Mouse (Mus musculus): ENCODE measurements around the gene Gm44579.

- TF ChIP-seq POLR2A (IDR thresholded peaks at IDR 0.05; ENCODE audit: insufficient read depth, low read depth, low read length) (no peak), CTCF (IDR thresholded peaks at IDR 0.05) (no peak)
These were observed 4.8 kb upstream of the Gm44579 start for GRCm38 (mm10) chr15:98225610-98226009.

All from heart, adult 2 months (tissue).